ENCODE assay signal across 10 mouse cellular contexts in genomic region chr3:54756058-54756457, GRCm38 (mm10). TPM values are rescaled to one million over a fixed set of nuclear protein-coding genes. Genes with fewer than 3 reads are reported as not detected.
DNase-seq lines count a peak whose midpoint lies in the region; ATAC-seq and TF ChIP-seq lines count a peak whose summit lies in the region.
"Had no signal": no experiment of that assay in that cellular context is flagged by ENCODE, and none has a peak within 500 bp of the region (broad histone marks: within the 10 kb centered on the region; RNA-seq: fewer than 3 reads in every experiment).

No protein-coding gene starts in this region.

- H3K27ac ChIP-seq in embryonic facial prominence, embryonic 11.5 days (replicated peaks; ENCODE audit: low read depth, low read length) = no peak overlapping the region
- H3K27ac ChIP-seq in hindbrain, embryonic 10.5 days = no peak overlapping the region
- peak overlapping the region; percentile 85 for H3K27ac ChIP-seq in stomach, postnatal 0 days (replicated peaks)

- peak overlapping the region; percentile 33 for H3K4me3 ChIP-seq in megakaryocyte, embryonic 14.5 days (replicated peaks)
- peak overlapping the region; percentile 70 for H3K4me3 ChIP-seq in embryonic facial prominence, embryonic 11.5 days (ENCODE audit: low read depth, low read length)
- H3K4me3 ChIP-seq in hindbrain, embryonic 10.5 days = peak overlapping the region; percentile 71
- peak overlapping the region; percentile 65 for H3K4me3 ChIP-seq in stomach, postnatal 0 days (ENCODE audit: low read depth, low read length)

- H3K36me3 ChIP-seq in megakaryocyte, embryonic 14.5 days (replicated peaks; ENCODE audit: low read length) = peaks cover 11% of the 10 kb centered on the region
- no peaks in the 10 kb centered on the region; the same call in 1 of the 2 replicates for H3K36me3 ChIP-seq in embryonic facial prominence, embryonic 11.5 days (replicated peaks; ENCODE audit: control insufficient read depth, insufficient read depth, low read depth, low read length)
- peaks cover 13% of the 10 kb centered on the region for H3K36me3 ChIP-seq in hindbrain, embryonic 10.5 days
- no peaks in the 10 kb centered on the region for H3K36me3 ChIP-seq in stomach, postnatal 0 days (ENCODE audit: control insufficient read depth, insufficient read depth, low read length)

- peak overlapping the region; percentile 99 for H3K4me2 ChIP-seq in embryonic facial prominence, embryonic 11.5 days (ENCODE audit: low read depth, low read length)
- peak overlapping the region; percentile 97 for H3K4me2 ChIP-seq in stomach, postnatal 0 days (replicated peaks; ENCODE audit: low read depth)

- no peak for ATAC-seq in megakaryocyte, adult 5-6 weeks (ENCODE audit: poor library complexity, severe bottlenecking)
- no peak for ATAC-seq in embryonic facial prominence, embryonic 11.5 days (replicated peaks; ENCODE audit: insufficient number of reproducible peaks, low FRiP score, low TSS enrichment, low read depth)
- peak; percentile 63 for ATAC-seq in megakaryocyte progenitor cell, adult 5-6 weeks (replicated peaks; ENCODE audit: poor library complexity)
- ATAC-seq in stomach, postnatal 0 days (ENCODE audit: low FRiP score, low TSS enrichment) = no peak; the same call in 1 of the 2 replicates

- H3K9ac ChIP-seq in embryonic facial prominence, embryonic 11.5 days (replicated peaks; ENCODE audit: low read length) = no peak overlapping the region
- H3K9ac ChIP-seq in stomach, postnatal 0 days (ENCODE audit: low read length) = peak overlapping the region; percentile 69

- no peak for TF ChIP-seq CTCF in stomach, postnatal 0 days (IDR thresholded peaks at IDR 0.05; ENCODE audit: low read depth)

- WGBS in embryonic facial prominence, embryonic 11.5 days = under 1% methylated on average over 11 of the region's 11 CpGs
- 2% methylated on average over 11 of the region's 11 CpGs for WGBS in hindbrain, embryonic 10.5 days
- WGBS in stomach, postnatal 0 days = 5% methylated on average over 11 of the region's 11 CpGs

- TF ChIP-seq EP300 in stomach, postnatal 0 days (optimal IDR thresholded peaks at IDR 0.05) = no peak

- peak; percentile 36 for DNase-seq in embryonic facial prominence, embryonic 11.5 days (ENCODE audit: low spot score)
- DNase-seq in hindbrain, embryonic 10.5 days (ENCODE audit: low spot score) = peak; percentile 29
- DNase-seq in layer of hippocampus, postnatal 25 days (ENCODE audit: extremely low spot score in 1 of 2, low spot score in 1 of 2) = peak; percentile 17 to 29
- peak; percentile 37 for DNase-seq in stomach, postnatal 0 days (ENCODE audit: low spot score)
- no peak for DNase-seq in thymus, postnatal 36 days

- peaks cover 8% of the 10 kb centered on the region for H3K9me3 ChIP-seq in megakaryocyte, embryonic 14.5 days
- H3K9me3 ChIP-seq in embryonic facial prominence, embryonic 11.5 days (replicated peaks; ENCODE audit: control insufficient read depth, low read length) = no peaks in the 10 kb centered on the region
- H3K9me3 ChIP-seq in hindbrain, embryonic 10.5 days = no peaks in the 10 kb centered on the region
- H3K9me3 ChIP-seq in stomach, postnatal 0 days (ENCODE audit: control insufficient read depth, low read length) = no peaks in the 10 kb centered on the region

- H3K4me1 ChIP-seq in megakaryocyte, embryonic 14.5 days = peaks cover 15% of the 10 kb centered on the region
- no peaks in the 10 kb centered on the region; the same call in 1 of the 2 replicates for H3K4me1 ChIP-seq in embryonic facial prominence, embryonic 11.5 days (ENCODE audit: control insufficient read depth, insufficient read depth, low read length)
- peaks cover 30% of the 10 kb centered on the region for H3K4me1 ChIP-seq in hindbrain, embryonic 10.5 days (replicated peaks)
- H3K4me1 ChIP-seq in stomach, postnatal 0 days (replicated peaks; ENCODE audit: control insufficient read depth, insufficient read depth) = peaks cover 4% of the 10 kb centered on the region; the same call in 1 of the 2 replicates

- peaks cover 47% of the 10 kb centered on the region for H3K27me3 ChIP-seq in megakaryocyte, embryonic 14.5 days (replicated peaks)
- 0 out of 2 replicates have a peak, but pooled peaks cover 2% of the 10 kb centered on the region for H3K27me3 ChIP-seq in embryonic facial prominence, embryonic 11.5 days (ENCODE audit: control insufficient read depth, insufficient read depth, low read length)
- H3K27me3 ChIP-seq in hindbrain, embryonic 10.5 days (ENCODE audit: insufficient read depth, poor library complexity, severe bottlenecking) = peaks cover 43% of the 10 kb centered on the region
- H3K27me3 ChIP-seq in stomach, postnatal 0 days (ENCODE audit: control insufficient read depth, insufficient read depth, low read length) = no peaks in the 10 kb centered on the region

RNA-seq across cellular contexts. Expression of gene Smad9, which starts 0.7 kb away (rescaled TPM):
- not detected in 2 replicates for polyA plus RNA-seq in megakaryocyte, embryonic 14.5 days (2012; ENCODE audit: insufficient read depth, low replicate concordance)
- not detected in 2 replicates for total RNA-seq in megakaryocyte, adult 5-6 weeks (2015)
- total RNA-seq in megakaryocyte, adult 5-6 weeks (2017) = not detected in 2 replicates
- 1.2 TPM in 2 replicates for polyA plus RNA-seq in embryonic facial prominence, embryonic 11.5 days (2014; fragmentation: Nextera tagmentation; extraction: Ambion mirVana)
- polyA plus RNA-seq in hindbrain, embryonic 10.5 days (2016; fragmentation: Nextera tagmentation; extraction: Ambion mirVana) = 0.19 and 0.25 TPM in 2 replicates
- 1 to 10 TPM; 5.9 to 6.0 TPM for total RNA-seq in layer of hippocampus, postnatal 25 days (2021)
- total RNA-seq in megakaryocyte progenitor cell, adult 5-6 weeks (2015) = not detected in 2 replicates
- not detected in 2 replicates for total RNA-seq in megakaryocyte progenitor cell, adult 5-6 weeks (2017)
- polyA plus RNA-seq in stomach, postnatal 0 days (2015; fragmentation: Nextera tagmentation; extraction: Ambion mirVana) = 0.56 and 0.87 TPM in 2 replicates
- total RNA-seq: MEL had no signal

RNA-seq across cellular contexts. Expression of gene Alg5, which starts 20.7 kb away (rescaled TPM):
- 1.5 TPM in 1 of 2 replicates, not detected in the other for polyA plus RNA-seq in megakaryocyte, embryonic 14.5 days (2012; ENCODE audit: insufficient read depth, low replicate concordance)
- total RNA-seq in megakaryocyte, adult 5-6 weeks (2015) = 41.2 and 45.8 TPM in 2 replicates
- total RNA-seq in megakaryocyte, adult 5-6 weeks (2017) = 19.2 and 21.1 TPM in 2 replicates
- polyA plus RNA-seq in embryonic facial prominence, embryonic 11.5 days (2014; fragmentation: Nextera tagmentation; extraction: Ambion mirVana) = 45.9 and 46.1 TPM in 2 replicates
- polyA plus RNA-seq in hindbrain, embryonic 10.5 days (2016; fragmentation: Nextera tagmentation; extraction: Ambion mirVana) = 37.0 and 41.5 TPM in 2 replicates
- total RNA-seq in layer of hippocampus, postnatal 25 days (2021) = 10 to 100 TPM; 18.2 to 21.6 TPM
- total RNA-seq in megakaryocyte progenitor cell, adult 5-6 weeks (2015) = 55.8 and 67.4 TPM in 2 replicates
- total RNA-seq in megakaryocyte progenitor cell, adult 5-6 weeks (2017) = 42.0 and 42.3 TPM in 2 replicates
- polyA plus RNA-seq in stomach, postnatal 0 days (2015; fragmentation: Nextera tagmentation; extraction: Ambion mirVana) = 81.3 and 84.7 TPM in 2 replicates

RNA-seq across cellular contexts. Expression of gene Exosc8, which starts 20.9 kb away (rescaled TPM):
- 33.9 TPM in 1 of 2 replicates, not detected in the other for polyA plus RNA-seq in megakaryocyte, embryonic 14.5 days (2012; ENCODE audit: insufficient read depth, low replicate concordance)
- total RNA-seq in megakaryocyte, adult 5-6 weeks (2015) = 118 and 124 TPM in 2 replicates
- total RNA-seq in megakaryocyte, adult 5-6 weeks (2017) = 126 and 153 TPM in 2 replicates
- polyA plus RNA-seq in embryonic facial prominence, embryonic 11.5 days (2014; fragmentation: Nextera tagmentation; extraction: Ambion mirVana) = 165 and 176 TPM in 2 replicates
- 143 and 175 TPM in 2 replicates for polyA plus RNA-seq in hindbrain, embryonic 10.5 days (2016; fragmentation: Nextera tagmentation; extraction: Ambion mirVana)
- total RNA-seq in layer of hippocampus, postnatal 25 days (2021) = 10 to 100 TPM; 22.2 to 31.6 TPM
- total RNA-seq in megakaryocyte progenitor cell, adult 5-6 weeks (2015) = 190 and 219 TPM in 2 replicates
- total RNA-seq in megakaryocyte progenitor cell, adult 5-6 weeks (2017) = 254 and 259 TPM in 2 replicates
- polyA plus RNA-seq in stomach, postnatal 0 days (2015; fragmentation: Nextera tagmentation; extraction: Ambion mirVana) = 37.1 and 41.3 TPM in 2 replicates

RNA-seq across cellular contexts. Expression of gene Gm21958, which starts 41.9 kb away (rescaled TPM):
- polyA plus RNA-seq in megakaryocyte, embryonic 14.5 days (2012; ENCODE audit: insufficient read depth, low replicate concordance) = not detected in 2 replicates
- not detected in 2 replicates for total RNA-seq in megakaryocyte, adult 5-6 weeks (2015)
- not detected in 2 replicates for total RNA-seq in megakaryocyte, adult 5-6 weeks (2017)
- 1.1 and 1.9 TPM in 2 replicates for polyA plus RNA-seq in embryonic facial prominence, embryonic 11.5 days (2014; fragmentation: Nextera tagmentation; extraction: Ambion mirVana)
- polyA plus RNA-seq in hindbrain, embryonic 10.5 days (2016; fragmentation: Nextera tagmentation; extraction: Ambion mirVana) = 0.93 TPM in 1 of 2 replicates, not detected in the other
- total RNA-seq in layer of hippocampus, postnatal 25 days (2021) = not detected
- not detected in 2 replicates for total RNA-seq in megakaryocyte progenitor cell, adult 5-6 weeks (2015)
- total RNA-seq in megakaryocyte progenitor cell, adult 5-6 weeks (2017) = not detected in 2 replicates
- polyA plus RNA-seq in stomach, postnatal 0 days (2015; fragmentation: Nextera tagmentation; extraction: Ambion mirVana) = 0.48 TPM in 1 of 2 replicates, not detected in the other
- total RNA-seq: left cerebral cortex, adult 8-10 months; MEL had no signal

RNA-seq across cellular contexts. Expression of gene Rfxap, which starts 51.5 kb away (rescaled TPM):
- polyA plus RNA-seq in megakaryocyte, embryonic 14.5 days (2012; ENCODE audit: insufficient read depth, low replicate concordance) = 20.0 and 126 TPM in 2 replicates
- 47.3 and 53.8 TPM in 2 replicates for total RNA-seq in megakaryocyte, adult 5-6 weeks (2015)
- total RNA-seq in megakaryocyte, adult 5-6 weeks (2017) = 42.0 and 58.7 TPM in 2 replicates
- 43.2 and 44.3 TPM in 2 replicates for polyA plus RNA-seq in embryonic facial prominence, embryonic 11.5 days (2014; fragmentation: Nextera tagmentation; extraction: Ambion mirVana)
- polyA plus RNA-seq in hindbrain, embryonic 10.5 days (2016; fragmentation: Nextera tagmentation; extraction: Ambion mirVana) = 32.9 and 39.5 TPM in 2 replicates
- 10 to 100 TPM; 51.2 to 63.5 TPM for total RNA-seq in layer of hippocampus, postnatal 25 days (2021)
- total RNA-seq in megakaryocyte progenitor cell, adult 5-6 weeks (2015) = 39.8 and 44.5 TPM in 2 replicates
- total RNA-seq in megakaryocyte progenitor cell, adult 5-6 weeks (2017) = 50.5 and 51.6 TPM in 2 replicates
- polyA plus RNA-seq in stomach, postnatal 0 days (2015; fragmentation: Nextera tagmentation; extraction: Ambion mirVana) = 24.7 and 27.6 TPM in 2 replicates

Comparison
In these comparisons a context has a peak if more than half of its experiments do, and no peak if none do; other contexts are left out.
1. DNase-seq: peak in embryonic facial prominence, embryonic 11.5 days (single experiment), hindbrain, embryonic 10.5 days (single experiment), layer of hippocampus, postnatal 25 days (2 of 2) and stomach, postnatal 0 days (single experiment); none in thymus, postnatal 36 days (0 of 2).
2. RNA of gene Alg5, which starts 20.7 kb away (polyA plus RNA-seq): 81.3 to 84.7 TPM in stomach, postnatal 0 days, 45.9 to 46.1 TPM in embryonic facial prominence, embryonic 11.5 days and 37.0 to 41.5 TPM in hindbrain, embryonic 10.5 days; 1.5 TPM in megakaryocyte, embryonic 14.5 days; every median in the first group is over 10 times any median in the second.
3. Peak in every context shown above with its lines, with median percentiles within 50 percentile points of each other: H3K4me3 ChIP-seq.